Mouse (Mus musculus) midbrain, postnatal 0 days (tissue): ENCODE data around the gene Vwa5b1. TPM values are rescaled to one million over a fixed set of nuclear protein-coding genes. Genes with fewer than 3 reads are reported as not detected.

ENCODE experiments used
- ATAC-seq: fragments of 200-750 bp; cut with Nextera tagmentation; 2 replicates; pipeline ENCODE4 v1.8.0; 2017; ENCODE audit warnings: moderate number of reproducible peaks, mild to moderate bottlenecking, moderate TSS enrichment, moderate library complexity; ENCODE audit not compliant: low FRiP score
- DNase-seq: peaks from one replicate; pipeline ENCODE4 v3.0.0-alpha.2; 2015; ENCODE audit warnings: low spot score
- H3K27ac ChIP-seq: fragments of 300-500 bp; sonication (generic); 2 replicates; pipeline ENCODE4 v1.5.1; 2014; ENCODE audit warnings: low read depth, mild to moderate bottlenecking, low read length, mixed read lengths
- H3K27me3 ChIP-seq: fragments of 300-500 bp; sonication (generic); 2 replicates; pipeline ENCODE4 v1.6.1; 2014; ENCODE audit warnings: low read length, control low read depth, mixed read lengths; ENCODE audit not compliant: insufficient read depth
- H3K36me3 ChIP-seq: fragments of 300-500 bp; sonication (generic); 2 replicates; pipeline ENCODE4 v1.6.1; 2014; ENCODE audit warnings: low read length, control low read depth, mixed read lengths; ENCODE audit not compliant: insufficient read depth
- H3K4me1 ChIP-seq: fragments of 300-500 bp; sonication (generic); 2 replicates; pipeline ENCODE4 v1.6.1; 2014; ENCODE audit warnings: mild to moderate bottlenecking, control low read depth, antibody characterized with exemption, low read length, mixed read lengths; ENCODE audit not compliant: insufficient read depth
- H3K4me2 ChIP-seq: fragments of 300-500 bp; sonication (generic); 2 replicates; pipeline ENCODE4 v1.6.1; 2014; ENCODE audit warnings: low read depth, mild to moderate bottlenecking, low read length, mixed read lengths; ENCODE audit not compliant: poor library complexity, severe bottlenecking
- H3K4me3 ChIP-seq: fragments of 300-500 bp; sonication (generic); 2 replicates; pipeline ENCODE4 v1.5.1; 2014; ENCODE audit warnings: low read depth, mild to moderate bottlenecking, low read length, moderate library complexity
- H3K9ac ChIP-seq: fragments of 300-500 bp; sonication (generic); replicated peaks from 2 replicates; pipeline ENCODE4 v1.6.1; 2014; ENCODE audit warnings: mild to moderate bottlenecking, low read length, moderate library complexity, mixed read lengths; ENCODE audit not compliant: poor library complexity, severe bottlenecking
- H3K9me3 ChIP-seq: fragments of 300-500 bp; sonication (generic); 2 replicates; pipeline ENCODE4 v1.6.1; 2016; ENCODE audit warnings: low read length, control low read depth
- CTCF ChIP-seq: IDR thresholded peaks from 2 replicates; pipeline ENCODE4 v1.5.1; 2016; ENCODE audit warnings: antibody characterized with exemption, mild to moderate bottlenecking
- whole genome bisulfite sequencing: fragments of 180-500 bp; shearing (Covaris S2); extraction: QIAGEN DNeasy Blood & Tissue Kit; methylation state at CpG from one replicate; pipeline ENCODE4 v1.1.7; 2014; 5-methylcytosine and 5-hydroxymethylcytosine counted together
- polyA plus RNA-seq: library from polyadenylated mRNA; unstranded; fragments of >200 nt; fragmentation: Nextera tagmentation; extraction: Ambion mirVana; gene quantifications from 2 replicates; pipeline ENCODE4 v1.2.1, GENCODE M21; 2015
- total RNA-seq: library from RNA; depleted of rRNA; stranded (reverse); fragments of >200 nt; gene quantifications from 2 replicates; pipeline ENCODE4 v1.2.3, GENCODE M21; 2014

The Vwa5b1 gene
- total and polyA plus RNA-seq, 2 experiments from 2014 or later: 3.1 to 16.9 TPM

DNA sequence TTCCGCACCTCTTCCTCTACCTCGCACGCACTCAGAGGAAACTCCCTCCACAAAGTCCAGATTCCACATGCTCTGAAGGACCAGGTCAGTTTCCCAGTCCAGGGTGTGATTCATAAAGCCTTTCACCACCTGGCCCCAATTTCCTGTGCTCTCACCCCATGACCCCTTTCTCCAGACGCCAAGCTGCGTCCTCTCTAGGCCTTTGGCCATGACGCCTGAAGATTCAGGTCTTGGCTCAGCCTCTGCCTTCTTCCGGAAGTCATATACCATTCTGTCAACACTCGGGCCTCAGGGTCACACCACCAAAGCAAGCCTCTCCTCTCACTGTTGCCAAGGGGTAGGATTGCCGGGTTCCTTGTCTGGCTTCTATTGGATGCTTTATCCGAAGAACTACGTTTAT is 65.8 kb downstream of the Vwa5b1 start:
- H3K36me3 ChIP-seq: no peaks in the 10 kb centered on the region
- DNase-seq (no peak), ATAC-seq (no peak)
- H3K27ac ChIP-seq: no peak overlapping the region
- no peak overlapping the region for H3K4me2 ChIP-seq
- no peaks in the 10 kb centered on the region for H3K27me3 ChIP-seq
- no peak overlapping the region for H3K9ac ChIP-seq
- TF ChIP-seq CTCF: no peak
- H3K4me3 ChIP-seq: no peak overlapping the region
- H3K4me1 ChIP-seq: no peaks in the 10 kb centered on the region; the same call in 1 of the 2 replicates
- H3K9me3 ChIP-seq: no peaks in the 10 kb centered on the region
- 86% methylated on average over 11 of the region's 11 CpGs for WGBS

GRCm38 (mm10) chr4:138568275-138568674 is 67.4 kb downstream of the Vwa5b1 start:
- no peaks in the 10 kb centered on the region for H3K36me3 ChIP-seq
- TF ChIP-seq CTCF: no peak
- H3K4me3 ChIP-seq: no peak overlapping the region
- 51% methylated on average over 2 of the region's 2 CpGs for WGBS
- no peaks in the 10 kb centered on the region for H3K9me3 ChIP-seq
- DNase-seq: peak; percentile 63
- no peak for ATAC-seq
- no peak overlapping the region for H3K27ac ChIP-seq
- no peaks in the 10 kb centered on the region; the same call in 1 of the 2 replicates for H3K4me1 ChIP-seq
- H3K4me2 ChIP-seq: no peak overlapping the region
- no peaks in the 10 kb centered on the region for H3K27me3 ChIP-seq
- H3K9ac ChIP-seq: no peak overlapping the region

GRCm38 (mm10) chr4:138561986-138562385 is 73.7 kb downstream of the Vwa5b1 start:
- Histone ChIP-seq H3K9me3 (no peaks in the 10 kb centered on the region), H3K27ac (no peak overlapping the region), H3K4me3 (no peak overlapping the region), H3K27me3 (no peaks in the 10 kb centered on the region), H3K9ac (no peak overlapping the region), H3K36me3 (no peaks in the 10 kb centered on the region), H3K4me1 (no peaks in the 10 kb centered on the region), H3K4me2 (no peak overlapping the region)
- WGBS: 7% methylated on average over 8 of the region's 8 CpGs
- peak; percentile 93 for TF ChIP-seq CTCF
- peak; percentile 93 for DNase-seq
- peak; percentile 86 for ATAC-seq

DNA sequence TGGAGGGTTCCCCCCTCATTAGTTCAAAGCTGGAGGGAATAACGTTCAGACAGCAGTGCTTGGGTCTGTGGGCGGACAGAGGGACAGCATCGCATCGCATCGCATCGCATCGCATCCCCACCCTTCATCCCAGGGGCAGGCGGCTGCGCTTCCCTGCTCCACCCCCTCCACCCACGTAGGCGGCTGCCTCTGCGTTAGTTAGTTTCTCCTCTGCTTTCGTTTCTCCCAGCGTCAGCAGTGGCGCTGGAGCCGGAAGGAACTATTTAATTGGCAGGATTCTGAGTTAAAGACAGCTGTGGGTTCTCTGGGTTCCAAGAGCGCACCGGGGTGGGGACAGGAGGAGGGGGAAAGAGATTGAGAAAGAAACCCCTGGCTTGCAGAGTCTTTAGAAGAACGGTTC is 80.2 kb downstream of the Vwa5b1 start:
- 2% methylated on average over 18 of the region's 19 CpGs for WGBS
- no peaks in the 10 kb centered on the region for H3K36me3 ChIP-seq
- peak overlapping the region; percentile 61 for H3K4me2 ChIP-seq
- H3K27me3 ChIP-seq: no peaks in the 10 kb centered on the region
- peak; percentile 45 for DNase-seq
- peaks cover 14% of the 10 kb centered on the region for H3K4me1 ChIP-seq
- peak overlapping the region; percentile 25; the same call in 1 of the 2 replicates for H3K4me3 ChIP-seq
- H3K27ac ChIP-seq: no peak overlapping the region
- peak overlapping the region; percentile 52 for H3K9ac ChIP-seq
- 0 out of 2 replicates have a peak, but pooled peaks have one; percentile 44 for ATAC-seq
- no peak for TF ChIP-seq CTCF
- no peaks in the 10 kb centered on the region for H3K9me3 ChIP-seq

DNA sequence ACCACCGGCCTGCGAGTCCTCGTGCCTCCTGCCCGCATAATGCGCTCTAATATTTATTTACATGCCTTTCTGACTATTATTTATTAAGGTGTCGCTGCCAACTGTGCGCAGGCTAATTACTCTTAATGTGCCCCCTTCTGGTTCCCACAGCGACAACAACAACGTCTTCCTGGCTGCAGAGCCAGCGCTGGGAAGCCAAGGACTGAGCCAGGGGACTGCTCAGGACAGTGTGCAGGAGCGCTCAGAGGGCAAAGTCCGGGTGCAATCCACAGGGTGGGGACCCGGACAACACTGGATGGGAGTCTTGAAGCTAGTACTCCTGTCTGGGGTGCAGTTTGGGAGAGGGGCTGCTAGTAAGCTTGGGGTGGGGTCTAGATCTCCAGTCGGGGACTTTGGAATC is 80.8 kb downstream of the Vwa5b1 start:
- Histone ChIP-seq H3K27me3 (no peaks in the 10 kb centered on the region), H3K27ac (no peak overlapping the region), H3K9me3 (no peaks in the 10 kb centered on the region), H3K36me3 (no peaks in the 10 kb centered on the region), H3K4me1 (peaks cover 14% of the 10 kb centered on the region), H3K4me3 (no peak overlapping the region), H3K9ac (peak overlapping the region; percentile 52), H3K4me2 (peak overlapping the region; percentile 61)
- TF ChIP-seq CTCF: peak; percentile 39; the same call in 1 of the 2 replicates
- ATAC-seq: no peak
- DNase-seq: peak; percentile 49
- WGBS: 6% methylated on average over 14 of the region's 14 CpGs

DNA sequence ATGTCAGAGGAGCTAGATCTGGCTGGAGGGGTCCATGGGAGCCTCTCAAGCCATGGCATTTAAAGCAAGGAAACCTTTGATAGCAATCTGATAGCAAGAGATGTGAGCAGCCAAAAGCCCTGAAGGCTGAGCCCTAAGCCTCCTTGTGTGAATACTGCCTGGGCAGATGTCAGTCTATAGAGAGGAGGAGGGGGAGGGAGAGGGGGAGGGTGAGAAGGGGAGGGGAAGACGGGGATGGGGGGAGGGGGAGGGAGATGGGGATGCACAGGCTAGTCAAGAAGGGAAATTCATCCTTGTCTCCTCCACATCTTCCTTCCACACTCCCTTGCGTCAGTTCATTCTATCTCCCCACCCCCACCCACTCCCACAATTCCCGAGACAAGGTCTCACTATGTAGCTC is 81.4 kb downstream of the Vwa5b1 start:
- Histone ChIP-seq H3K36me3 (no peaks in the 10 kb centered on the region), H3K27ac (no peak overlapping the region), H3K27me3 (no peaks in the 10 kb centered on the region), H3K4me3 (no peak overlapping the region), H3K4me2 (no peak overlapping the region), H3K4me1 (peaks cover 14% of the 10 kb centered on the region), H3K9ac (no peak overlapping the region), H3K9me3 (no peaks in the 10 kb centered on the region)
- ATAC-seq (no peak), DNase-seq (no peak)
- no peak for TF ChIP-seq CTCF
- 4% methylated on average over 2 of the region's 3 CpGs for WGBS
